Mouse (Mus musculus): ENCODE measurements at regions not wholly inside any gene's neighbourhood (a gene's known extent, or its start where the extent isn't known, plus 50 kb on each side); places are given as distances from the start of the nearest gene placed in this dataset.
A peak's percentile ranks its signal among the peaks of the same experiment; 100 is the strongest.

DNA sequence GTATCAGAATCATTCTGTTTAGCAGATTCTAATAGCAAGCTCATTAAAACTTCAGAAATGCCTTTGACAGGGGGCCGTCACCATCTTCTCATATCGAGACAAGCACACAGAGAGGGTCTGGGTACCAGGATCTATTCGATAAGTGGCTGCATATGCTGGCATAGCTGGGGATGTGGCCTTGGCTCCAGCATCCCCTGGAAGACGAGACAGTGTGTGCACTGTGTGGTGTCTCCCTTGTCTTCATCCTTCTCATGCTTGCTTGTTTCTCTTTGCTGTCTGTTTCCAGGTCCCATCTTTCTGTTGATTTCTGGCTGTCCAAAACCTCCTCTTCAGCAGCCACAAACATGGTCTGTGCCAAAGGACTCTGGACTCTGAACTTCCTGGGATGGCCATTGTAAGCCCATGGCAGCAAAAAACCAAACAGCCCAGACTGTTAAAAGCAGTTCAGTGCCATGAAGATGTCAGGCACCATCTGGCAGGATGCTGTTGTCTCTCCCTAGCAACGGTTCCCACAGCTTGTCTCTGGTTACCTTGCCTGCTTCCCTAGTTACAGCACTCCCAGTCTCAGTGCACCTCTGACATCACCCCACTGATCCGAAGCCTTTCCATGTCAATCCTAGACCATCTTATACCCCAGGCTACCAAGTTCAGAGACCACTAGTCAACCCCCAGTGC, 56.5 kb downstream of the Kctd12 start:
- no peak overlapping the region for H3K27ac ChIP-seq
- no peaks in the 10 kb centered on the region for H3K4me1 ChIP-seq (replicated peaks; ENCODE audit: control insufficient read depth, insufficient read depth, low read length)
- WGBS = 71% methylated on average over 6 of the region's 6 CpGs
- no peaks in the 10 kb centered on the region for H3K27me3 ChIP-seq (ENCODE audit: control insufficient read depth, insufficient read depth, low read length)
- DNase-seq (ENCODE audit: low spot score) (no peak), ATAC-seq (ENCODE audit: low FRiP score) (peak; percentile 79)
- no peak overlapping the region for H3K4me3 ChIP-seq (replicated peaks; ENCODE audit: low read length)
- no peaks in the 10 kb centered on the region for H3K9me3 ChIP-seq (ENCODE audit: control insufficient read depth, low read length)
- no peak overlapping the region for H3K9ac ChIP-seq
- no peak overlapping the region for H3K4me2 ChIP-seq (replicated peaks)
- H3K36me3 ChIP-seq (replicated peaks; ENCODE audit: control insufficient read depth, insufficient read depth) = no peaks in the 10 kb centered on the region

DNA sequence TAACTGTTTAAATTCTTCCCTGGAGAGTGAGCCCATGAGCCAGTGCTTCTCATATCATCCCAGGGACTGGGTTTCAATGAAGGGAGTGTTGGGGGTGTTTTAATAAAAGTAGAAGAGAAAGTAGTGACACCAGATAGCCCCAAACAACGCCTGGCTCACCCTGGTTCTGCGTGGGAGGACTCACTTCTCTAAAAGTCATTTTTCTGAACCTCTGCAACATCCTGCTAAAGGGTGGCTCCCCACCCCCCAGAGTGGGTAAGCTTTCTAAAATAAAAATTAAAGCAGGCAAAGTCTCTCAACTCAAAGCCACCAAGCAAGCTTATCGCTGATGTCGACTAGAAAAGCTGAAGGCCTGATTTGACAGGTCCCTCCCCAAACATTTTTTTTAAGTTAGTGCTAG, 57.8 kb downstream of the Kctd12 start:
- H3K4me2 ChIP-seq (replicated peaks) = no peak overlapping the region
- no peaks in the 10 kb centered on the region for H3K36me3 ChIP-seq (replicated peaks; ENCODE audit: control insufficient read depth, insufficient read depth)
- H3K27ac ChIP-seq = no peak overlapping the region
- no peak overlapping the region for H3K9ac ChIP-seq
- no peaks in the 10 kb centered on the region for H3K27me3 ChIP-seq (ENCODE audit: control insufficient read depth, insufficient read depth, low read length)
- no peak for ATAC-seq (ENCODE audit: low FRiP score)
- WGBS = 89% methylated on average over 4 of the region's 4 CpGs
- no peak for DNase-seq (ENCODE audit: low spot score)
- no peaks in the 10 kb centered on the region for H3K4me1 ChIP-seq (replicated peaks; ENCODE audit: control insufficient read depth, insufficient read depth, low read length)
- H3K9me3 ChIP-seq (ENCODE audit: control insufficient read depth, low read length) = no peaks in the 10 kb centered on the region
- no peak overlapping the region for H3K4me3 ChIP-seq (replicated peaks; ENCODE audit: low read length)

DNA sequence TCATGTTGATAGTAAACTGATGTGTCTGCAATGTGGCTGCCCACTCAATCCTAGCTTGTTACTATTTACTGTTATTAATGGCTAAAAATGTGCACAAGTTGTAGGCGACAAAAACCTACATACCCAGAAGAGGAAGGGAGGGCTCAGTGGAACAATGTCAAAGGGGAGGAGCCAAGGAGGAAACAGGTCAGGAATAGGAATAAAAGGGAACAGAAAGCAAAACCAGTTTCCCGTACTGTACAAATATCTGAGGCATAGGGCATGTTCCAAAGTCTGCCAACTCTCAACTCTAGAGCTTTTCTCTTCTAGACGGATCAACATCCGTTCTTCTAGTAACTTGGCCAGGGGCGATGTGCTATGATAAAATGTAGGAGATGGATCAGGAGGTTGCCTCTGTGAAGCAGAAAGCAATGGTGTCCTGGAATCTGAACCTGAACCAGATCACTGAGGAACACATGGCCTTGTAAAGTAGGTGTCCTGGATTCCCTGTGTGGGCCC, 59.9 kb downstream of the Kctd12 start:
- H3K36me3 ChIP-seq (replicated peaks; ENCODE audit: control insufficient read depth, insufficient read depth) = no peaks in the 10 kb centered on the region
- ATAC-seq (ENCODE audit: low FRiP score) (no peak), DNase-seq (ENCODE audit: low spot score) (no peak)
- H3K27ac ChIP-seq = no peak overlapping the region
- no peaks in the 10 kb centered on the region for H3K27me3 ChIP-seq (ENCODE audit: control insufficient read depth, insufficient read depth, low read length)
- no peak overlapping the region for H3K4me2 ChIP-seq (replicated peaks)
- no peak overlapping the region for H3K4me3 ChIP-seq (replicated peaks; ENCODE audit: low read length)
- H3K9ac ChIP-seq = no peak overlapping the region
- H3K9me3 ChIP-seq (ENCODE audit: control insufficient read depth, low read length) = no peaks in the 10 kb centered on the region
- WGBS = 90% methylated on average over 5 of the region's 5 CpGs
- H3K4me1 ChIP-seq (replicated peaks; ENCODE audit: control insufficient read depth, insufficient read depth, low read length) = no peaks in the 10 kb centered on the region

DNA sequence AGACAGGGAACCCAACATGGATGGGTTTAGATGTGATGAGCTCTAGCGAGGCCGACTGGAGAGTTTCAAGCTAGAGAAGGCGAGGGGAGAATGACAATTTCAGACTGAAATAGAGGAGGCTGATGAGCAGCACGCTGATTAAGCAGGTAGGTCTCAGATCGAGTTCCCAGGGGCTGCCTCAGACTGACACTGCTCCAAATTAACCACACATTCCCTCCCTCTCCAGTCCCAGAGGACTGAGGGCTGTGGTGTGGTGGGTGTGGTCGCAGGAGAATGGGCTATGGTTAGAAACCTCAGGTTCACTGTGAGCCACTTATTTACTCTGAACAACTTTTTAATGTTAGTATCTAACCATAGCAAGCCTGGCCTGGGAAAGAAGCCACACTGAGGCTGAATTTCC, 62.0 kb downstream of the Kctd12 start:
- WGBS = 77% methylated on average over 6 of the region's 6 CpGs
- Histone ChIP-seq H3K4me3 (replicated peaks; ENCODE audit: low read length) (no peak overlapping the region), H3K9me3 (ENCODE audit: control insufficient read depth, low read length) (no peaks in the 10 kb centered on the region), H3K4me2 (replicated peaks) (no peak overlapping the region), H3K27ac (no peak overlapping the region), H3K27me3 (ENCODE audit: control insufficient read depth, insufficient read depth, low read length) (no peaks in the 10 kb centered on the region), H3K36me3 (replicated peaks; ENCODE audit: control insufficient read depth, insufficient read depth) (no peaks in the 10 kb centered on the region), H3K9ac (no peak overlapping the region), H3K4me1 (replicated peaks; ENCODE audit: control insufficient read depth, insufficient read depth, low read length) (no peaks in the 10 kb centered on the region)
- ATAC-seq (ENCODE audit: low FRiP score) (no peak), DNase-seq (ENCODE audit: low spot score) (no peak)

DNA sequence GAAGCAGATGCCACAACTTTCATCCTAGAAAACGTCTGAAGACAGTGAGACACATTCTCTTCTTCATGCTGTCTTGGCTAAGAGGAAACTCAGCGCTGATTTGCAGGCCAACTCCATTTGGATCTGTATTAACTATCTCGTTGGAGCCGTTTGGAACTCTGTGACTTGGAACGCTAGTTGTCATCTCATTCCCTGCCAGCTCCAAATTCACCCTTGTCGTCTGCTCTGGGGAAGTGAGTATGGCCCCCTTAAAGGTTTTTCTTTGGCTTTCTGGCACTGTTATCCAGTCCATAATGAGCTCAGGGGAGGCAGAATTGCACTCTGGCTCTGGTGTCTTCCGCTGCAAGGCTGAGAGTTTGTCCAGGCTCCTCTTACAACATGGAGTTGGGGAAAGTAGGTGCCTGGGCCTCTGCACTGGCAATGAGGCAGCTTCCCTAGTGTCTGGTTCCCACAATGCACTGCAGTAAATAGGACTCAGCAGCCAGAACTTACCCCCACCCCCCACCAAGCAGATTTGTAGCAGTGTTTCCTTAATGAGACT, 63.1 kb downstream of the Kctd12 start:
- Histone ChIP-seq H3K27me3 (ENCODE audit: control insufficient read depth, insufficient read depth, low read length) (no peaks in the 10 kb centered on the region), H3K9ac (no peak overlapping the region), H3K9me3 (ENCODE audit: control insufficient read depth, low read length) (no peaks in the 10 kb centered on the region), H3K36me3 (replicated peaks; ENCODE audit: control insufficient read depth, insufficient read depth) (no peaks in the 10 kb centered on the region), H3K27ac (no peak overlapping the region), H3K4me3 (replicated peaks; ENCODE audit: low read length) (no peak overlapping the region), H3K4me2 (replicated peaks) (no peak overlapping the region), H3K4me1 (replicated peaks; ENCODE audit: control insufficient read depth, insufficient read depth, low read length) (no peaks in the 10 kb centered on the region)
- ATAC-seq (ENCODE audit: low FRiP score) (no peak), DNase-seq (ENCODE audit: low spot score) (no peak)
- 87% methylated on average over 7 of the region's 7 CpGs for WGBS

DNA sequence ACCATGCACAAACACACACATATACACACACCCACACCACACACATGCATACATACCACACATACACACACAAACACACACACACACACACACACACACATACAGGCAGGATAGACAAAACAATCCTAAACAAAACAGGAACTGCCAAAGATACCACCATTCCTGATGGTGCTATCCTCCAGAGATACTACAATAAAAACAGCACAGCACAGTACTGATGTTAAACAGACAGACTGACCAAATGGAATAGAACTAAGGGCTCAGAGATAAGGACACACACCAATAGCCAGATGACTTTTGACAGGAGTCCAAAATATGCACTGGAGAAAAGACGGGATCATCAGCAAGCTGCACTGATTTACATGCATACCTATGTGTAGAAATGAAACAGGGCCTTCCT, 64.5 kb downstream of the Kctd12 start:
- H3K9me3 ChIP-seq (ENCODE audit: control insufficient read depth, low read length) = no peaks in the 10 kb centered on the region
- H3K4me1 ChIP-seq (replicated peaks; ENCODE audit: control insufficient read depth, insufficient read depth, low read length) = no peaks in the 10 kb centered on the region
- H3K4me2 ChIP-seq (replicated peaks) = no peak overlapping the region
- no peak overlapping the region for H3K4me3 ChIP-seq (replicated peaks; ENCODE audit: low read length)
- H3K27ac ChIP-seq = no peak overlapping the region
- no peak overlapping the region for H3K9ac ChIP-seq
- no peak for DNase-seq (ENCODE audit: low spot score)
- H3K36me3 ChIP-seq (replicated peaks; ENCODE audit: control insufficient read depth, insufficient read depth) = no peaks in the 10 kb centered on the region
- WGBS = 92% methylated on average over 1 of the region's 1 CpGs
- ATAC-seq (ENCODE audit: low FRiP score) = no peak
- no peaks in the 10 kb centered on the region for H3K27me3 ChIP-seq (ENCODE audit: control insufficient read depth, insufficient read depth, low read length)

DNA sequence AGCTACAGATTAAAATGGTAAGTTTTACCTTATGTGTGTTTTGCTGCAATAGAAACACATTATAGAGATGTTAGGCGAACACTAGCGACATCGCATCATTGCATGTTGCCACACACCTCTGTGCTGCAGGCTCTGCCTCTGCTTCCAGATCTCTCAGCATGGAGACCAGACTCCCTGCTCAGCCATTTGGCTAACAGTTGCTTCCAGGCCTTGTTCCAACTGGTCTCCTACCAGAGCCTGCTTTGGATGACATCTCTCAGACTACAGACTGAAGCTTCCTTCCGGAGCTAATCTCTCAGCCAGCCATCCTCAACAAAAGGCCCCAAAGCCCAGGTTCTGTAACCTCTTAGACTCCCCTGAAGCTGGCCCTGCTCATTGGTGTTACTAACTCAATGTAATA, 66.5 kb downstream of the Kctd12 start:
- ATAC-seq (ENCODE audit: low FRiP score) (no peak), DNase-seq (ENCODE audit: low spot score) (no peak)
- H3K27me3 ChIP-seq (ENCODE audit: control insufficient read depth, insufficient read depth, low read length) = no peaks in the 10 kb centered on the region
- no peak overlapping the region for H3K9ac ChIP-seq
- H3K4me3 ChIP-seq (replicated peaks; ENCODE audit: low read length) = no peak overlapping the region
- 84% methylated on average over 4 of the region's 4 CpGs for WGBS
- H3K4me1 ChIP-seq (replicated peaks; ENCODE audit: control insufficient read depth, insufficient read depth, low read length) = no peaks in the 10 kb centered on the region
- H3K4me2 ChIP-seq (replicated peaks) = no peak overlapping the region
- no peaks in the 10 kb centered on the region for H3K9me3 ChIP-seq (ENCODE audit: control insufficient read depth, low read length)
- no peaks in the 10 kb centered on the region for H3K36me3 ChIP-seq (replicated peaks; ENCODE audit: control insufficient read depth, insufficient read depth)
- H3K27ac ChIP-seq = no peak overlapping the region

DNA sequence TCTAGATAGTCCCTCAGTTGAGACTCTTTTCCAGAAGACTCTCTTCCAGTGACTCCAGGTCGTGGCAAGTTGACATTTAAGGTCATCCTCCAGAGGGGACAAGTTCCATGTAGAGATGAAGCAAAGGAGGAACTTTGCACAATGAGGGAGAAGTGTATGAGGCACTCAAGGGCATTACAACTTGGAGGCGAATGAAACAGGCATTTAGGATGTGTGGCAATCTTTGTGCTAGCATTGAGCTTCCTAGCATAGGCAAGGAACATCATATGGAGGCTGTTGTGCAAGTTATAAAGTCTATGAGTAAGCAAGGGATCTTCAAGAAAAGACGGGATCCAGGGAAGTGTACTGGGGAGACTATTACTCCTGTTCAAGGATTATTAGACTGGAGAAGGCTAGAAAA, 70.9 kb downstream of the Kctd12 start:
- no peaks in the 10 kb centered on the region for H3K36me3 ChIP-seq (replicated peaks; ENCODE audit: control insufficient read depth, insufficient read depth)

DNA sequence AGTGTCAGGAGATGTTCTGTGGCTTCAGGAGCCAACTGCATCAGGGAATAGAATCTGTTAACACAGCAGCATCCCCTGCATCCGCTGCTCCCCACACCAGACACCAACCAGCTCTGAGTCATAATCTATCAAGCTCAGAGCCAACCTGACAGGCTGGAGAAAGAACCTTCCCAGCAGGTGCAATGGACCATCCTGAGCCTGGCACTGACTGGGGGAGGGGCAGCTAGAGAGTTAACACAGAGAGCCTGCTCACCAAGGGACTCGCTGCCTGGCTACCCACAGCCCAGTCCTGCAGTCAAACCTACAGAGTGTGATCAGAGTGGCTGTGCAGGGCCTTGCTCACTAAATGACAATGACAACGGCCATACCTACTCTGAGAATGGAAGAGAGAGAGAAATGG, 73.4 kb downstream of the Kctd12 start:
- no peak for DNase-seq (ENCODE audit: low spot score)
- 61% methylated on average over 3 of the region's 3 CpGs for WGBS
- ATAC-seq (ENCODE audit: low FRiP score) = no peak

More for the DNA sequence above, 70.9 kb downstream of the Kctd12 start:
- H3K27me3 ChIP-seq (ENCODE audit: control insufficient read depth, insufficient read depth, low read length) = no peaks in the 10 kb centered on the region
- H3K9ac ChIP-seq = no peak overlapping the region
- H3K4me3 ChIP-seq (replicated peaks; ENCODE audit: low read length) = no peak overlapping the region
- 73% methylated on average over 3 of the region's 3 CpGs for WGBS
- DNase-seq (ENCODE audit: low spot score) (no peak), ATAC-seq (ENCODE audit: low FRiP score) (no peak)
- H3K4me1 ChIP-seq (replicated peaks; ENCODE audit: control insufficient read depth, insufficient read depth, low read length) = no peaks in the 10 kb centered on the region
- H3K9me3 ChIP-seq (ENCODE audit: control insufficient read depth, low read length) = no peaks in the 10 kb centered on the region
- H3K27ac ChIP-seq = no peak overlapping the region
- no peak overlapping the region for H3K4me2 ChIP-seq (replicated peaks)

More for the DNA sequence above, 73.4 kb downstream of the Kctd12 start:
- Histone ChIP-seq H3K36me3 (replicated peaks; ENCODE audit: control insufficient read depth, insufficient read depth) (no peaks in the 10 kb centered on the region), H3K4me1 (replicated peaks; ENCODE audit: control insufficient read depth, insufficient read depth, low read length) (no peaks in the 10 kb centered on the region), H3K4me2 (replicated peaks) (no peak overlapping the region), H3K27ac (no peak overlapping the region), H3K4me3 (replicated peaks; ENCODE audit: low read length) (no peak overlapping the region), H3K9me3 (ENCODE audit: control insufficient read depth, low read length) (no peaks in the 10 kb centered on the region), H3K9ac (no peak overlapping the region), H3K27me3 (ENCODE audit: control insufficient read depth, insufficient read depth, low read length) (no peaks in the 10 kb centered on the region)

Data from hindbrain, embryonic 14.5 days (tissue).